Mouse (Mus musculus): Measurements from ENCODE around the gene Ptprcap.

DNA sequence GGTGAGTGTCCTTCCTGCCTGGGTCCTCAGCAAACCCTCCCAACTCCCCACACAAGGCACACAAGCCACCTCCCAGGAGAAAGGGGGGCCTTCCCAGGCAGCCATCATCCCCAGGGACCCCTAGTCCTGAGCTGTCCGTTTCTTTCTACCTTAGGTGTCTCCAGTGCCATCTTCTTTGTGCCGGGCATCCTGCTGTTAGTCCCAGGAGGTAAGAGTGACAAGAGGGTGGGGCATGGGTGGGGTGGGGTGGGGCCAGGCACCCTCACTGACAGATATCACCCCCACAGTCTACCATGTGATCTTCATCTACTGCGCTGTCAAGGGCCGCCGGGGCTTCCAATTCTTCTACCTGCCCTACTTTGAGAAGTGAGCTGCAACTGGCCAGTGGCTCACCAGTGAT, 22.3 kb upstream of the Ptprcap start:
- no peak for TF ChIP-seq POLR2AphosphoS2 (IDR thresholded peaks at IDR 0.05; ENCODE audit: low read length)
- TF ChIP-seq ETS1 (IDR thresholded peaks at IDR 0.05; ENCODE audit: low read depth, low read length) = no peak
- no peak for TF ChIP-seq E2F4 (IDR thresholded peaks at IDR 0.05; ENCODE audit: borderline replicate concordance, low read depth, low read length)
- no peak for TF ChIP-seq POLR2AphosphoS5 (IDR thresholded peaks at IDR 0.05; ENCODE audit: borderline replicate concordance, low read depth, low read length)

All from MEL (cell line).